Mouse (Mus musculus): Measurements from ENCODE around the gene Ifi211. TPM values are rescaled to one million over a fixed set of nuclear protein-coding genes. Genes with fewer than 3 reads are reported as not detected.
"Not testable (repeated sequence)": the region's sequence is repeated elsewhere in the genome, so short reads cannot be mapped to it uniquely, and the experiment has no call there.

Ifi211 gene
- polyA plus RNA-seq, 1 experiment from 2014 or later: 0.80 TPM

GRCm38 (mm10) chr1:173853711-173854110 is 59.1 kb downstream of the Ifi211 start:
- not testable (repeated sequence) for ATAC-seq (ENCODE audit: insufficient number of reproducible peaks, insufficient read depth, low FRiP score, low read depth); H3K4me2 ChIP-seq (replicated peaks; ENCODE audit: low read depth, low read length); H3K27me3 ChIP-seq (ENCODE audit: control insufficient read depth, insufficient read depth, low read length); H3K9me3 ChIP-seq (ENCODE audit: control insufficient read depth, low read depth, low read length); H3K36me3 ChIP-seq (ENCODE audit: control insufficient read depth, insufficient read depth, low read length); H3K4me1 ChIP-seq (ENCODE audit: control insufficient read depth, insufficient read depth, low read length); H3K4me3 ChIP-seq (ENCODE audit: low read depth, low read length); H3K9ac ChIP-seq (replicated peaks; ENCODE audit: low read depth, low read length); H3K27ac ChIP-seq (ENCODE audit: low read length)

GRCm38 (mm10) chr1:173852853-173853252 is 60.0 kb downstream of the Ifi211 start:
- not testable (repeated sequence) for H3K27me3 ChIP-seq (ENCODE audit: control insufficient read depth, insufficient read depth, low read length); ATAC-seq (ENCODE audit: insufficient number of reproducible peaks, insufficient read depth, low FRiP score, low read depth); H3K4me1 ChIP-seq (ENCODE audit: control insufficient read depth, insufficient read depth, low read length); H3K27ac ChIP-seq (ENCODE audit: low read length); H3K9me3 ChIP-seq (ENCODE audit: control insufficient read depth, low read depth, low read length); H3K9ac ChIP-seq (replicated peaks; ENCODE audit: low read depth, low read length); H3K4me2 ChIP-seq (replicated peaks; ENCODE audit: low read depth, low read length); H3K36me3 ChIP-seq (ENCODE audit: control insufficient read depth, insufficient read depth, low read length); H3K4me3 ChIP-seq (ENCODE audit: low read depth, low read length)
- 68% methylated on average over 4 of the region's 4 CpGs for WGBS

Other genes with a start within 250 kb of the Ifi211 start
- gene Ifi208, start 239.4 kb downstream of the Ifi211 start, polyA plus RNA-seq (2014; fragmentation: Nextera tagmentation; extraction: Ambion mirVana): not detected in 2 replicates
- gene Ifi207, start 171.3 kb downstream of the Ifi211 start, polyA plus RNA-seq (2014; fragmentation: Nextera tagmentation; extraction: Ambion mirVana): 0.98 and 1.2 TPM in 2 replicates
- gene Ifi204, start 146.1 kb downstream of the Ifi211 start, polyA plus RNA-seq (2014; fragmentation: Nextera tagmentation; extraction: Ambion mirVana): 0.93 and 2.0 TPM in 2 replicates
- 1.9 and 2.5 TPM in 2 replicates for gene Mndal, start 29.4 kb upstream of the Ifi211 start, polyA plus RNA-seq (2014; fragmentation: Nextera tagmentation; extraction: Ambion mirVana)
- 1.1 and 2.2 TPM in 2 replicates for gene Ifi203, start 29.6 kb upstream of the Ifi211 start, polyA plus RNA-seq (2014; fragmentation: Nextera tagmentation; extraction: Ambion mirVana)
- gene Ifi202b, start 69.7 kb upstream of the Ifi211 start, polyA plus RNA-seq (2014; fragmentation: Nextera tagmentation; extraction: Ambion mirVana): 0.14 and 0.23 TPM in 2 replicates
- gene Ifi205, start 118.8 kb upstream of the Ifi211 start, polyA plus RNA-seq (2014; fragmentation: Nextera tagmentation; extraction: Ambion mirVana): 0.36 TPM in 1 of 2 replicates, not detected in the other
- not detected in 2 replicates for gene Olfr433, start 127.7 kb upstream of the Ifi211 start, polyA plus RNA-seq (2014; fragmentation: Nextera tagmentation; extraction: Ambion mirVana)
- not detected in 2 replicates for gene Olfr432, start 136.2 kb upstream of the Ifi211 start, polyA plus RNA-seq (2014; fragmentation: Nextera tagmentation; extraction: Ambion mirVana)
- gene Olfr430, start 153.6 kb upstream of the Ifi211 start, polyA plus RNA-seq (2014; fragmentation: Nextera tagmentation; extraction: Ambion mirVana): not detected in 2 replicates
- gene Olfr429, start 171.3 kb upstream of the Ifi211 start, polyA plus RNA-seq (2014; fragmentation: Nextera tagmentation; extraction: Ambion mirVana): not detected in 2 replicates
- not detected in 2 replicates for gene Olfr427, start 183.8 kb upstream of the Ifi211 start, polyA plus RNA-seq (2014; fragmentation: Nextera tagmentation; extraction: Ambion mirVana)
- not detected in 2 replicates for gene Olfr231, start 208.1 kb upstream of the Ifi211 start, polyA plus RNA-seq (2014; fragmentation: Nextera tagmentation; extraction: Ambion mirVana)
- not detected in 2 replicates for gene Olfr424, start 218.5 kb upstream of the Ifi211 start, polyA plus RNA-seq (2014; fragmentation: Nextera tagmentation; extraction: Ambion mirVana)
- not detected in 2 replicates for gene Olfr420, start 242.6 kb upstream of the Ifi211 start, polyA plus RNA-seq (2014; fragmentation: Nextera tagmentation; extraction: Ambion mirVana)

All from stomach, embryonic 14.5 days (tissue).